Mouse (Mus musculus) ES-Bruce4 (cell line): Measurements from ENCODE around the gene Dnlz.

Experiments
- CTCF ChIP-seq: IDR thresholded peaks from one replicate; pipeline ENCODE4 v1.8.1; 2011; ENCODE audit warnings: low read depth, low read length
- EP300 ChIP-seq: IDR thresholded peaks from 2 replicates; pipeline ENCODE4 v1.6.1; 2011; ENCODE audit warnings: low read depth, low read length; ENCODE audit not compliant: insufficient read depth
- POLR2A ChIP-seq: IDR thresholded peaks from one replicate; pipeline ENCODE4 v1.8.1; 2011; ENCODE audit warnings: low read length; ENCODE audit not compliant: insufficient read depth

DNA sequence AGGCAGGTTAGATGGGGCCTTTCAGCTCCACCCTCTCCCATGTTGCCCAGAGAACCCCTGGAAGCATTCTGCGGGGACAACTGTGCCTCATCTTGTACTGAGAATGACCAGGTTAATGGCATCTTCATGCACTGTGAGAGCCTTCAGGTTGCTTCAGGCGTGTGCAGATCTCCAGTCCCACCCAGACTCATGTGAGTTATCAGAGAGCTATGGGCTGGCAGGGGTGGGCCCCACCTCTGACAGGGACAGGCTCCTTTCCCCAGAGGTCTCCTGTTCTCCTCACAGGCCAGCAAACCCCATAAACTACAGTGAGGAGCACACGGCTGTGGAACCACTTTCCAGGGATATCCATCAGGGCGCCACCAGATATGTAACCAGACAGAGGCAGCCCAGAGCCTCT lies 49.1 kb upstream of the Dnlz start:
- TF ChIP-seq EP300 (no peak), CTCF (no peak), POLR2A (no peak)
